Mouse (Mus musculus): ENCODE results near the gene Dhrs1. TPM values are rescaled to one million over a fixed set of nuclear protein-coding genes. Genes with fewer than 3 reads are reported as not detected.

Dhrs1 gene
- 68.5 and 73.8 TPM in 2 replicates for polyA plus RNA-seq (2016; fragmentation: Nextera tagmentation; extraction: Ambion mirVana)

DNA sequence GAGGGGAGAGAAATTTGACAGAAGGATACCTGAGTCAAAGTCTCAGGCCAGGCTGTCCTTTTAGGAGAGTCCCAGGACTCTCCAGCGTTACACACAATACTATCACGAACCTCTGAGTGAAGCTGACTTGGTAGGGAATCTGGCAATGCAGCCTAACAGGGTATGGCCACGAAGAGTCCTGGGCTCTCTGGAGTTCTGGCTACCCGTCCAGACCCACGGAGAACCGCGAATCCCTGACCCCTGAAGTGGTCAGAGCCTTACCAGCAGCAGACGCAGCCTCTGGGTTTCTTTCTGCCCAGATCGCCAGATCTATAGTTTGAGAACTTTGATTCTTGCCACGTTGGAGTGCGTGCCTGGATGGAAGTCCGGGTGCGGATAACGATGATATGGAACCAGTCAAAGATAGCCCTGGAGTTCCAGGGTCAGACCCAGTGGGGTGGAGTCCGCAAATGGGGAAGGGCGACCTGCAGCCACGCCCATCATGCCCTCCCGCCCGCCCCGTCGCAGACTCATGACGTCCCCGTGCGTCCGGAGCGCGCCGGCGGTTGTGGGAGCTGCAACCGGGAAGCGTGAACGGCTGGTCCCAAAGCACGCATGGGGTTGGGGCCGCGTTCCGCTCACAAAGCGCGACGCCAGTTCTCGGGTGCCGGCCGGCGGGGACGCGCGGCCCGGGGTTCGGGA, at the start of gene Dhrs1, which contains the start of gene Nop9:
Dhrs1 (minus strand) TSS at position 511 of the 681 bp plus-strand sequence.
Nop9 (plus strand) TSS at position 514 of the 681 bp plus-strand sequence.
- 2% methylated on average over 48 of the region's 48 CpGs for WGBS
- no peaks in the 10 kb centered on the region for H3K9me3 ChIP-seq
- H3K4me1 ChIP-seq (replicated peaks) = peaks cover 34% of the 10 kb centered on the region
- H3K27ac ChIP-seq = peak within 1 kb of the TSS; percentile 86
- peaks cover 45% of the 10 kb centered on the region for H3K36me3 ChIP-seq
- no peaks in the 10 kb centered on the region for H3K27me3 ChIP-seq (ENCODE audit: insufficient read depth, poor library complexity, severe bottlenecking)
- DNase-seq (ENCODE audit: low spot score) = peak; percentile 93
- peak within 1 kb of the TSS; percentile 92 for H3K4me3 ChIP-seq

- WGBS = 72% methylated on average over 2 of the region's 2 CpGs
- peaks cover 19% of the 10 kb centered on the region for H3K27me3 ChIP-seq (ENCODE audit: insufficient read depth, poor library complexity, severe bottlenecking)
- H3K4me1 ChIP-seq (replicated peaks) = no peaks in the 10 kb centered on the region
- no peaks in the 10 kb centered on the region for H3K36me3 ChIP-seq
- H3K9me3 ChIP-seq = no peaks in the 10 kb centered on the region
- DNase-seq (ENCODE audit: low spot score) = no peak
- H3K4me3 ChIP-seq = no peak overlapping the region
- H3K27ac ChIP-seq = no peak overlapping the region
Measured at GRCm38 (mm10) chr14:55793946-55794345, 48.5 kb upstream of the Dhrs1 start.

- H3K4me1 ChIP-seq (replicated peaks) = peaks cover 4% of the 10 kb centered on the region
- H3K27ac ChIP-seq = no peak overlapping the region
- H3K9me3 ChIP-seq = no peaks in the 10 kb centered on the region
- DNase-seq (ENCODE audit: low spot score) = no peak
- H3K36me3 ChIP-seq = no peaks in the 10 kb centered on the region
- peaks cover 24% of the 10 kb centered on the region for H3K27me3 ChIP-seq (ENCODE audit: insufficient read depth, poor library complexity, severe bottlenecking)
- H3K4me3 ChIP-seq = no peak overlapping the region
- WGBS = 71% methylated on average over 2 of the region's 2 CpGs
Measured at GRCm38 (mm10) chr14:55793461-55793860, 48.0 kb upstream of the Dhrs1 start.

- Histone ChIP-seq H3K4me1 (replicated peaks) (peaks cover 19% of the 10 kb centered on the region), H3K27me3 (ENCODE audit: insufficient read depth, poor library complexity, severe bottlenecking) (peaks cover 74% of the 10 kb centered on the region), H3K36me3 (no peaks in the 10 kb centered on the region), H3K27ac (0 out of 2 replicates have a peak within 1 kb of the TSS, but pooled peaks have one; percentile 6), H3K9me3 (no peaks in the 10 kb centered on the region), H3K4me3 (peak within 1 kb of the TSS; percentile 45)
- 5% methylated on average over 40 of the region's 40 CpGs for WGBS
- DNase-seq (ENCODE audit: low spot score) = peak; percentile 30
Measured at GRCm38 (mm10) chr14:55788256-55789050, 43.0 kb upstream of the Dhrs1 start, which contains the start of gene Ripk3. Gene Ripk3 (minus strand): TSS chr14:55788865.

GRCm38 (mm10) chr14:55787731-55788130, 42.2 kb upstream of the Dhrs1 start:
- Histone ChIP-seq H3K27me3 (ENCODE audit: insufficient read depth, poor library complexity, severe bottlenecking) (peaks cover 81% of the 10 kb centered on the region), H3K4me1 (replicated peaks) (peaks cover 26% of the 10 kb centered on the region), H3K9me3 (no peaks in the 10 kb centered on the region), H3K4me3 (peak overlapping the region; percentile 45; the same call in 1 of the 2 replicates), H3K36me3 (no peaks in the 10 kb centered on the region), H3K27ac (no peak overlapping the region)
- 38% methylated on average over 11 of the region's 11 CpGs for WGBS
- no peak for DNase-seq (ENCODE audit: low spot score)

GRCm38 (mm10) chr14:55785195-55785594, 39.7 kb upstream of the Dhrs1 start:
- no peak overlapping the region for H3K4me3 ChIP-seq
- H3K27me3 ChIP-seq (ENCODE audit: insufficient read depth, poor library complexity, severe bottlenecking) = peaks cover 98% of the 10 kb centered on the region
- H3K4me1 ChIP-seq (replicated peaks) = peaks cover 44% of the 10 kb centered on the region
- no peaks in the 10 kb centered on the region for H3K36me3 ChIP-seq
- no peaks in the 10 kb centered on the region for H3K9me3 ChIP-seq
- H3K27ac ChIP-seq = no peak overlapping the region
- 24% methylated on average over 6 of the region's 6 CpGs for whole genome bisulfite sequencing
- no peak for DNase-seq (ENCODE audit: low spot score)

GRCm38 (mm10) chr14:55783958-55784235, 38.4 kb upstream of the Dhrs1 start, which contains the start of gene Adcy4:
Gene Adcy4 (minus strand): TSS chr14:55784095.
- Histone ChIP-seq H3K4me1 (replicated peaks) (peaks cover 44% of the 10 kb centered on the region), H3K36me3 (no peaks in the 10 kb centered on the region), H3K27ac (peak within 1 kb of the TSS; percentile 42), H3K9me3 (no peaks in the 10 kb centered on the region), H3K4me3 (peak within 1 kb of the TSS; percentile 46), H3K27me3 (ENCODE audit: insufficient read depth, poor library complexity, severe bottlenecking) (peaks cover 92% of the 10 kb centered on the region)
- 4% methylated on average over 13 of the region's 13 CpGs for WGBS
- no peak for DNase-seq (ENCODE audit: low spot score)

GRCm38 (mm10) chr14:55783171-55783957, 37.9 kb upstream of the Dhrs1 start:
- Histone ChIP-seq H3K4me1 (replicated peaks) (peaks cover 39% of the 10 kb centered on the region), H3K9me3 (no peaks in the 10 kb centered on the region), H3K4me3 (peak overlapping the region; percentile 46), H3K27ac (peak overlapping the region; percentile 42), H3K27me3 (ENCODE audit: insufficient read depth, poor library complexity, severe bottlenecking) (peaks cover 91% of the 10 kb centered on the region), H3K36me3 (no peaks in the 10 kb centered on the region)
- peak; percentile 46 for DNase-seq (ENCODE audit: low spot score)
- WGBS = 2% methylated on average over 31 of the region's 31 CpGs

DNA sequence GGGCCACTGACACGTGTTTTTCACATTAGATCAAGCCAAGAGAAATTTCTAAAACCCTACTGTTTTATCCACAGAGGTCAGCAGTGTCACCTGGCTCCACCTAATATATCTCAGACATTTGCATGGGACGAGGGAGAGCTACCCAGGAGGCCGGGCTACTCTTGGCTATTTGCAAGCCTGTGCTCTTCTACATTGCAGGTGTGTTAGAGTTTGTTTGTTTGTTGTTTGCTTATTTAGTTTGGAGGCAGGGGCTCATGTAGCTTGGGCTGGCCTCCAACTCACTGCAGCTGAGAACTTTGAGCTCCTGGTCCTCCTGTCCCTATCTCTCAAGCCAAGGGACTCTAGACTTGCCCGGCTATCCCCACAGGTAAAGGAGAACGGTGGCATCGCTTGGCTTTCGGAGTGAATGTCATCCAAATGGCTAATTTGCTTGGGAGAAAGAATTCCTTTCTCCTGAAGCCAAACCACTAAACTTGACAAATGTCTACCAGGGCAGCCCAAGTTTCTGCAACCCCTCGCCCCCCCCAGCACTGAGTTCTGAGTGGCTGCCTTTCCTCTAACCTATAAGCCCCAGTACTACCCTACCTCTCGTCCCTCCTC, 37.0 kb upstream of the Dhrs1 start:
- Histone ChIP-seq H3K27me3 (ENCODE audit: insufficient read depth, poor library complexity, severe bottlenecking) (peaks cover 82% of the 10 kb centered on the region), H3K9me3 (no peaks in the 10 kb centered on the region), H3K4me1 (replicated peaks) (peaks cover 35% of the 10 kb centered on the region), H3K36me3 (no peaks in the 10 kb centered on the region), H3K27ac (peak overlapping the region; percentile 41; the same call in 1 of the 2 replicates), H3K4me3 (peak overlapping the region; percentile 46)
- 52% methylated on average over 9 of the region's 9 CpGs for WGBS
- DNase-seq (ENCODE audit: low spot score) = no peak

- 14% methylated on average over 14 of the region's 14 CpGs for WGBS
- DNase-seq (ENCODE audit: low spot score) = peak; percentile 77
- Histone ChIP-seq H3K27ac (no peak overlapping the region), H3K9me3 (no peaks in the 10 kb centered on the region), H3K27me3 (ENCODE audit: insufficient read depth, poor library complexity, severe bottlenecking) (peaks cover 70% of the 10 kb centered on the region), H3K4me1 (replicated peaks) (peaks cover 43% of the 10 kb centered on the region), H3K4me3 (peak overlapping the region; percentile 10), H3K36me3 (no peaks in the 10 kb centered on the region)
Measured at GRCm38 (mm10) chr14:55781310-55781709, 35.8 kb upstream of the Dhrs1 start.

- H3K27me3 ChIP-seq (ENCODE audit: insufficient read depth, poor library complexity, severe bottlenecking) = peaks cover 64% of the 10 kb centered on the region
- DNase-seq (ENCODE audit: low spot score) = no peak
- no peak overlapping the region for H3K27ac ChIP-seq
- H3K9me3 ChIP-seq = no peaks in the 10 kb centered on the region
- H3K4me1 ChIP-seq (replicated peaks) = peaks cover 43% of the 10 kb centered on the region
- H3K36me3 ChIP-seq = no peaks in the 10 kb centered on the region
- WGBS = 79% methylated on average over 11 of the region's 11 CpGs
- H3K4me3 ChIP-seq = no peak overlapping the region
Measured at GRCm38 (mm10) chr14:55780736-55781135, 35.2 kb upstream of the Dhrs1 start.

DNA sequence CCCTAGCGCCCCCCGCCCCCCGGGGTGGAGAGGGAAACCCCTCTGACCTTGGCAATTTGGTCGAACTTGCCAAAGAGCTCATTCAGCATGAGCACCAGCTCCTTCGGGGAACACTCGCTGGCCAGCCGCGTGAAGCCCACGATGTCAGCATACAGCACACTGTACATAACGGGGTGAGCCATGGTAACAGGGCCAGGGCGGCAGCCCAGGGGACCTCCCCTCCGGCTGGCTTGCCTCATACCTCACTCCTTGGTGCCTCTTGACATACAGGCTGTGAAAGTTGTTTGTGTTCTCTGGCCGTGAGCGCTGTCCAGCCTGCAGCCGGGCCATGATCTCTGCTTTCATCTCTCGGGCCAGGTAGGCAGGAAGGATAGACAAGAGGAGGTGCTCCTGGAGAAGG, 34.2 kb upstream of the Dhrs1 start:
- no peaks in the 10 kb centered on the region for H3K36me3 ChIP-seq
- H3K4me1 ChIP-seq (replicated peaks) = peaks cover 43% of the 10 kb centered on the region
- no peak overlapping the region for H3K27ac ChIP-seq
- H3K4me3 ChIP-seq = no peak overlapping the region
- H3K27me3 ChIP-seq (ENCODE audit: insufficient read depth, poor library complexity, severe bottlenecking) = peaks cover 54% of the 10 kb centered on the region
- H3K9me3 ChIP-seq = no peaks in the 10 kb centered on the region
- WGBS = 66% methylated on average over 16 of the region's 16 CpGs
- DNase-seq (ENCODE audit: low spot score) = no peak

All from hindbrain, embryonic 10.5 days (tissue).